Comparison of ENCODE assay signal across 25 mouse cellular contexts in the genomic region with DNA sequence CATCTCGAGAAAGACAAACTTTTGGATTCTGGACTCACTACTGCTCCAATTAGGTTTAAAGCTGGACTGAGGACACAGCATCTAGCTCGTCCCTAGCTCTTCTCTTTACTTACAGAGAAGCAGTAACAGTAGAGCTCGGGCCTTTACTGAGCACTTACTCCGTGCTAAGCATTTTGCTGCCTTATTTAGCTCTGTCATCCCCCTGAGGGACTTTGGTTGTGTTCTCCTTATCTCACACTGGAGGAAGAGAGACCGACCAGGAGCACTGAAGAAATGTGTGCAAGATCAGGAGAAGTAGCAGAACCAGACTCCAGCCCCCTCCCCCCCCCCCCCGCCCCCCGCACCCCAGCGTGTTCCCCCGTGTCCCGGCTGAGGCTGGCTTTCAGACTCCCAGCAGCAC.
DNase-seq lines count a peak whose midpoint lies in the region; ATAC-seq and TF ChIP-seq lines count a peak whose summit lies in the region.
"Had no signal": no experiment of that assay in that cellular context is flagged by ENCODE, and none has a peak within 500 bp of the region (broad histone marks: within the 10 kb centered on the region; RNA-seq: fewer than 3 reads in every experiment).

No protein-coding gene starts in this region.

- ATAC-seq in forebrain, embryonic 13.5 days: no peak
- no peak for ATAC-seq in forebrain, embryonic 16.5 days
- ATAC-seq in midbrain, embryonic 12.5 days (ENCODE audit: low FRiP score, low read depth): no peak
- no peak for ATAC-seq in midbrain, embryonic 16.5 days
- ATAC-seq: hindbrain, postnatal 0 days; intestine, embryonic 15.5 days had no signal

- TF ChIP-seq CTCF in layer of hippocampus, adult 2 months (conservative IDR thresholded peaks at IDR 0.05): no peak

- WGBS in forebrain, embryonic 13.5 days: 83% methylated on average over 10 of the region's 10 CpGs
- WGBS in forebrain, embryonic 16.5 days: 69% methylated on average over 10 of the region's 10 CpGs
- 85% methylated on average over 5 of the region's 10 CpGs for WGBS in midbrain, embryonic 12.5 days
- 68% methylated on average over 7 of the region's 10 CpGs for WGBS in midbrain, embryonic 16.5 days

- 0 out of 2 replicates have a peak overlapping the region, but pooled peaks have one; percentile 25 for H3K27ac ChIP-seq in forebrain, embryonic 13.5 days
- no peak overlapping the region for H3K27ac ChIP-seq in forebrain, embryonic 16.5 days (ENCODE audit: low read length)
- H3K27ac ChIP-seq in layer of hippocampus, adult 2 months: 0 out of 2 replicates have a peak overlapping the region, but pooled peaks have one; percentile 24
- H3K27ac ChIP-seq in midbrain, embryonic 12.5 days (replicated peaks): peak overlapping the region; percentile 39
- no peak overlapping the region for H3K27ac ChIP-seq in midbrain, embryonic 16.5 days (ENCODE audit: low read length)
- H3K27ac ChIP-seq: hindbrain, postnatal 0 days; intestine, embryonic 15.5 days; neural tube, embryonic 15.5 days had no signal

- H3K4me3 ChIP-seq in forebrain, embryonic 13.5 days: no peak overlapping the region
- no peak overlapping the region for H3K4me3 ChIP-seq in forebrain, embryonic 16.5 days (replicated peaks; ENCODE audit: low read length)
- H3K4me3 ChIP-seq in layer of hippocampus, adult 2 months: no peak overlapping the region
- H3K4me3 ChIP-seq in midbrain, embryonic 12.5 days: no peak overlapping the region
- no peak overlapping the region for H3K4me3 ChIP-seq in midbrain, embryonic 16.5 days (ENCODE audit: low read depth, low read length)
- H3K4me3 ChIP-seq: intestine, embryonic 15.5 days; neural tube, embryonic 15.5 days had no signal

- H3K27me3 ChIP-seq in forebrain, embryonic 13.5 days: no peaks in the 10 kb centered on the region
- no peaks in the 10 kb centered on the region for H3K27me3 ChIP-seq in forebrain, embryonic 16.5 days (replicated peaks; ENCODE audit: control insufficient read depth, insufficient read depth, low read length)
- H3K27me3 ChIP-seq in midbrain, embryonic 12.5 days: no peaks in the 10 kb centered on the region
- H3K27me3 ChIP-seq in midbrain, embryonic 16.5 days (ENCODE audit: control insufficient read depth, insufficient read depth, low read depth, low read length): no peaks in the 10 kb centered on the region
- H3K27me3 ChIP-seq: intestine, embryonic 15.5 days; neural tube, embryonic 15.5 days had no signal

- no peak for DNase-seq in layer of hippocampus, adult 2 months (ENCODE audit: low spot score in 2 of 2)
- DNase-seq in layer of hippocampus, adult 11-12 months (ENCODE audit: low spot score): no peak
- DNase-seq in lung, postnatal 4 days: no peak
- DNase-seq: adrenal gland, postnatal 10 days; cerebellum, adult 8-10 months; cerebellum, postnatal 36 days; gastrocnemius, postnatal 10 days; heart, postnatal 4 days; kidney, adult 2 months; kidney, postnatal 36 days; layer of hippocampus, postnatal 36 days; left cerebral cortex, postnatal 4 days; lung, adult 2 months; lung, postnatal 10 days; right cerebral cortex, adult 18-20 months; spleen, adult 18-20 months; thymus, postnatal 14 days had no signal

- H3K9me3 ChIP-seq in forebrain, embryonic 13.5 days (replicated peaks): no peaks in the 10 kb centered on the region
- H3K9me3 ChIP-seq in forebrain, embryonic 16.5 days (ENCODE audit: control insufficient read depth, low read length): no peaks in the 10 kb centered on the region
- H3K9me3 ChIP-seq in midbrain, embryonic 12.5 days: no peaks in the 10 kb centered on the region
- no peaks in the 10 kb centered on the region for H3K9me3 ChIP-seq in midbrain, embryonic 16.5 days (replicated peaks; ENCODE audit: control insufficient read depth, low read length, poor library complexity, severe bottlenecking)
- H3K9me3 ChIP-seq: G1E; intestine, embryonic 15.5 days; neural tube, embryonic 15.5 days had no signal

- H3K4me1 ChIP-seq in forebrain, embryonic 13.5 days: peaks cover 54% of the 10 kb centered on the region
- H3K4me1 ChIP-seq in forebrain, embryonic 16.5 days (replicated peaks; ENCODE audit: control insufficient read depth, insufficient read depth, low read length): peaks cover 17% of the 10 kb centered on the region
- H3K4me1 ChIP-seq in midbrain, embryonic 12.5 days: peaks cover 48% of the 10 kb centered on the region
- peaks cover 23% of the 10 kb centered on the region for H3K4me1 ChIP-seq in midbrain, embryonic 16.5 days (ENCODE audit: control insufficient read depth, insufficient read depth, low read length)

- H3K36me3 ChIP-seq in forebrain, embryonic 13.5 days (ENCODE audit: poor library complexity, severe bottlenecking): no peaks in the 10 kb centered on the region
- H3K36me3 ChIP-seq in forebrain, embryonic 16.5 days (ENCODE audit: control insufficient read depth, insufficient read depth): no peaks in the 10 kb centered on the region
- H3K36me3 ChIP-seq in midbrain, embryonic 12.5 days: no peaks in the 10 kb centered on the region
- H3K36me3 ChIP-seq in midbrain, embryonic 16.5 days (ENCODE audit: control insufficient read depth, insufficient read depth, low read length): no peaks in the 10 kb centered on the region
- H3K36me3 ChIP-seq: intestine, embryonic 15.5 days; neural tube, embryonic 15.5 days had no signal

- H3K9ac ChIP-seq in forebrain, embryonic 13.5 days: no peak overlapping the region
- H3K9ac ChIP-seq in forebrain, embryonic 16.5 days (replicated peaks; ENCODE audit: low read depth, low read length): no peak overlapping the region
- no peak overlapping the region for H3K9ac ChIP-seq in midbrain, embryonic 12.5 days (replicated peaks)
- no peak overlapping the region for H3K9ac ChIP-seq in midbrain, embryonic 16.5 days (ENCODE audit: low read depth, low read length)
- H3K9ac ChIP-seq: intestine, embryonic 15.5 days; neural tube, embryonic 15.5 days had no signal

- H3K4me2 ChIP-seq in forebrain, embryonic 13.5 days: no peak overlapping the region
- no peak overlapping the region for H3K4me2 ChIP-seq in forebrain, embryonic 16.5 days (ENCODE audit: low read length)
- no peak overlapping the region for H3K4me2 ChIP-seq in midbrain, embryonic 12.5 days (replicated peaks)
- no peak overlapping the region for H3K4me2 ChIP-seq in midbrain, embryonic 16.5 days (ENCODE audit: low read length)
- H3K4me2 ChIP-seq: intestine, embryonic 15.5 days; neural tube, embryonic 15.5 days had no signal

Comparison
In these comparisons a context has a peak if more than half of its experiments do, and no peak if none do; other contexts are left out.
1. H3K27ac ChIP-seq: peak in forebrain, embryonic 13.5 days (single experiment), layer of hippocampus, adult 2 months (single experiment) and midbrain, embryonic 12.5 days (single experiment); none in forebrain, embryonic 16.5 days (single experiment) and midbrain, embryonic 16.5 days (single experiment).